Mouse (Mus musculus) cerebellum, adult 11-12 months (tissue): ENCODE data around the gene Ets2.
"Not testable (repeated sequence)": the region's sequence is repeated elsewhere in the genome, so short reads cannot be mapped to it uniquely, and the experiment has no call there.

ENCODE experiments used
- DNase-seq: peaks from one replicate; pipeline ENCODE4 v3.0.0; 2022

Ets2 gene

DNA sequence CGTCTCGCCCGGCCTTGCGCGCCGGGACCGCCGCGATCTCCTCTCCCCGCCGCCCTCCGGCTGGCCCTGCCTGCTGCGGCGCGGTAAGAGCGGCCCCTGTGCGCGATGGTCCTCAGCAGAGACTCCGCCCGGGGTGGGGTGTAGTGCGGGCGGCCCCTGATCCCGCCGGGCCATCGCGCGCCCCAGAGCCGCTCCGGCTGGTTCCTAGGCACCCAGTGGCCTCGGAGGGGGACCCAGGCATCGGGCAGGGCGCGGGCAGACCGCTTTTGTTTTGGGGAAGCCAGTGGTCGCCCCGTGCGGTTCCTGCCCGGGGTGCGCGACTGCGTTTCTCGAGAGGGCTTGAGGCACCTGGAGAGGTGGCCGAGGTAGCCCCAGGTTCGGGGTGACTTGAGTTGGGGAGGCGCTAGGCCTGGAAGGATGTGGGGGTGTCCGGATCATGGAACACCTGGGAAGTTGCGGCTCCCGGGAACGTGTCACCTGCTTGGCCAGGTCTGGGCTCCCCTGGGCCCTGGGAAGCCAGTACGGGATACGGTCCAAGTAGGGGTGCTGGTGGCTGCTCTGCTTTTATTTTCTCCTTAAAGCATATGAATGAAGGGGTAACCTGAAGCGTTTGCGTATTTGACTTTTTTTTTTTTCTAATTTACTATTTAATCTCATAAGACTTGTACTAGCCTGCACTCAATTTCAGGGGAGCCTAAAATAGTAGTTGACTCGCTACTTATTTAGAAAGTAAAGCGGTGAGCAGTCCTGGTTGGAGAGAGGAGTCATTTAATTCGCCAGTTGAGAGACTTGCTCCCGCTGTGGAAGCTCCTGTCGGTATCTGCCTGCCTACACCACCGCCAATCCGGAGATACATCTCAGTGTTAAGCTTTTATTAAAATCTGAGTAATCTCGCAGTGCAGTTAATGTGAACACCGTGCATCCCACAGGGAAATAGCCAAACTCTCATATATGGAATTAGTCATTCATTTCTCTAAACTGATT lies 979 bp downstream of the Ets2 start:
- peak; percentile 63 for DNase-seq

DNA sequence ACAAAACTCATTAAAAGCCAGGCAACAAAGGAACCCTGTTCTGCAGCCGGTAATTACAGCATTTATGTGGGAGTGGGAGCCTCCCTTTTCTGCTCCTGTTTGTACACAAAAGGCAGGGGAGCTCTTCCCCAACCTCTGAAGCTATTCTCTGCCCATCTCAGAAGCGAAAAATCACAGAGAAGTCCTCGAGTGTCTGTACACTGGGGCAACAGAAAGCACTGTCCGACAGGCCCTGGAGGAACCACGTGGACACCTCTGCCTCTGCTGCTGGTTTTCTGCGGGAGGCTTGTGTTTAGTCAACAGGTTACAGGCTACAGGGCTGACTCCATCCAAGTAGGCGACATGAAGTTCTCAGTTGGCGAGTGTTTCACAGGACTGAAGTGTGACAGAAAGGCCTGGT lies 2.1 kb downstream of the Ets2 start:
- DNase-seq = peak; percentile 20

DNA sequence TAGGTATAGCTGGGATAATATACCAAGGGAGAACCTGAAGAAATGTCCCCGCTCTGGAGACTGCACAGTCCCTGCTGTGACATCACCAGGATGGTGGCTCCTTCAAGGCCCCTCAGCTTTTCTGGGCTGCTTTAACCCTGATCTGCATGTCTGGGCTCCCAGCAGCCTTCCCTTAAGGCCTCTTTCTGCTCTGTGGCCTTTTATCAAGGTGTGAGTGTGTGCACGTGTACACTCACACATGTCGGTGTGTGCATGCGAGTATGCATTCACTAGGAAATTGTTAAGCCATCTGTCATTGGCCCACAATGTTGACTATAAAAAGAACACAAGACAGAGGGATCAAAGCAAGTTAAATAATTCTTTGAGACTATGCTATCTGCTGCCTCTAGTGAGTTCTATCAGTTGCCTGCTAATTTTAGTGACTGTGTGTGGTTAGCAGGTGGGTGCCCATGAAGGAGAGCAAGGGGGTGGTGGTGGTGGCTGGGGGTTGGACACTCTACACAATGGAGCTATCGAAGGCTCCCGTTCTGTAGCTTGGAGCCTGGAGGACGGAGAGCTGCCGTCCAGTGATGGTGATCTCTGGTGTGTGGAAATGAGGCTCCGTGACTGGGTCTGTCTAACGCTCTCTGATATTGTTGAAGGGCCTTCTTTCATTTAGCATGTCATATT lies 2.9 kb downstream of the Ets2 start:
- no peak for DNase-seq

DNA sequence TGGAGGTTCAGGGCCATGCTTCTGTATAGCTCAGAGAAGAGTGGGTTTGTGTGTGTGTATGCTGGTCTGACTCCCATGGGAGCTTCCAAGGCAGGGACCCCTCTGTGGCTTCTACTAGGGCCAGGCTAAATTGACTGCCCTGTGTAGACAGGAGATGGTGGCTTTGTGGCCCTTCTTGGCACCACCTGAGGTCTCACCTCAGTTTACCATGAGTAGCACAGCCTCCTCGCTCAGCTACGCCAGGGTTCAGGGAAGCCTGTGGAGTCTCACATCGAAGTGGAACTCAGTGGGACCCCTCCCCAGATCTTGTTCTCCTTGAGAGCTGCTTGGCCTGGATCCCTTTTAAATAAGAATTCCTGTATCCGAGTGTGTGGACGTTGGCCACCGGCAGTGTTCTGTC lies 3.9 kb downstream of the Ets2 start:
- no peak for DNase-seq

DNA sequence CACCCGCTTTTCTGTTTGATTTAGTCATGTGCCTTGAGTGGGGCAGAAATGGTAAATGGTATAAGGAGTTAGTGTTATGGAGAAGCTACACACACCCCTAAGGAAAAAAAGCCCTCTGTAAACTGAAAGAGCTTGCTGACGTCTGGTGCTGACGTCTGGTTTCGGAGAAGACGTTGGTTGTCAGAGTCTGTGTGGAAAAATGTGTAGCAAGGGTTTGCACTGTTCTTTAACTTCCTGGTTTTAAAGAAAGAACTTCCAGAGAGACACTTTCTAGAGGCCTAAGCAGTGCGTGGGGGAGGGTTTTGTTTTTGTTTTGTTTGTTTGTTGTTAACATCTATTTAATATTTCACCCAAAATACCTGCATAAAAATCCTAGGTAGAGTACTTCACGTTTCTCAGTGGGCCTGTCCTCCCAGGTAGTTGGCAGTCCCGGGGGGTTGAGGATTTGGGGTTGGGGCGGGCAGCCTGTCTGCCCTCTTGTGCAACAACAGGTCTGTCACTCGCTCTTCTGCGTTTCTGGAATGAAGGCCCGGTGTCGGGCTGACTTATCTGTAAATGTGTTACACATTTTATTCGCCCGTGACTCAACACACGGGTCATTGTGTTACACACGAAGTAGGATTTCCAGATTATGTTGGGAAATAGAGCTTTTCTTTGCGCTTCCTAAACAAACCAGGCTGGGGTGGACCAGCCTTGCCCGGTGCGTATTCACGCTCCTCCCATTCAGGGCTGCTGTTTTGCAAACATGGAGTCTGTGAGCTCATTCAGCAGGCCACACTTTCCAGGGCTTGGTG lies 6.5 kb downstream of the Ets2 start:
- DNase-seq = no peak

DNA sequence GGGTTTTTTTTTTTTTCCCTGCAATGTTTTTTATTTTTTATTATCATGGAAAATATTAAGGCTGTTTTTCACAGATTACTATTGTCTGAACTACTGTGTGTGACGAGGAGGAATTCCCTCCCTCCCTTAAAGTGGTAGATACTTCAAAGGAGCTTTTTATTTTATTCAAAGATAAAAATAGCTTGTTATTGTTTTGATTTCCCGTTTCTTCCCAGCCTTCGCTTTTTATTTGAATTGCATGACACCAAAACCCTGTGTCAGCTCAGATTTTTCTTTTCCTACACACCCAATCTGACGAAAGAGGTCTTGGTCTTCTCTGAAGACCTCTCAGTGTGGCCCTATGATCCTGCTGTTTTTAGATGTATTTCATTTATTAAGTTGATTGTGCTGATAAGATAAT lies 7.3 kb downstream of the Ets2 start:
- DNase-seq = no peak

DNA sequence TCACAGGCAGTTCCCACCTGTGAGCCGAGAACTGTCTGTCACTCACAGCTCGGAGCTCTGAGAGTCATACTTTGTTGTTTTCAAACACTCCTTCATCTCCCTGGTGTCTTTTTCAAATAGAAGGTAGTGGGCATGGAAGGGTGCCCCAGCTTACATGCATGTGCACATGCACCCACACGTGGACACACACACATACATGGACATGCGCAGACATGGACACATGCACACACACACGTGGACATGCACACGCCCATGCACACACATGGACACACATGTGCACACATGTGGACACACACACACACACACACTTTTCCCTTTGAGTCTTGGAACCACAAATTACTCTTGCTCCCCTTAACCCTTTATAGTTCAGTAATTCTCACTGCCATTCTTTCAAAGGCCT lies 8.3 kb downstream of the Ets2 start:
- no peak for DNase-seq

DNA sequence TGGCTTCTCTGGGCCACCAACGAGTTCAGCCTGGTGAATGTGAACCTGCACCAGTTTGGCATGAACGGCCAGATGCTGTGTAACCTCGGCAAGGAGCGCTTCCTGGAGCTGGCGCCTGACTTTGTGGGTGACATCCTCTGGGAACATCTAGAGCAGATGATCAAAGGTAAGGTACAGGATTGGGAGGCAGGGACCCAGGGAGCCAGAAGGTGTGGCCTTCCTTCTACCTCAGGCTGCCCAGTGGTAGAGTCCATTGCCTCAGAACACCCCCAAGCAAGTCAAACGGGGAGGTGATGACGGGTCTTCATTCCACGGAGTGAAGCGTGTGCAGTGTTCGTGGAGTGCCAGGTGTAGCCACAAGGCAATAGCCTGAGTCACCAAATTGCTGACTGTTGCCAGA lies 10.2 kb downstream of the Ets2 start:
- no peak for DNase-seq

DNA sequence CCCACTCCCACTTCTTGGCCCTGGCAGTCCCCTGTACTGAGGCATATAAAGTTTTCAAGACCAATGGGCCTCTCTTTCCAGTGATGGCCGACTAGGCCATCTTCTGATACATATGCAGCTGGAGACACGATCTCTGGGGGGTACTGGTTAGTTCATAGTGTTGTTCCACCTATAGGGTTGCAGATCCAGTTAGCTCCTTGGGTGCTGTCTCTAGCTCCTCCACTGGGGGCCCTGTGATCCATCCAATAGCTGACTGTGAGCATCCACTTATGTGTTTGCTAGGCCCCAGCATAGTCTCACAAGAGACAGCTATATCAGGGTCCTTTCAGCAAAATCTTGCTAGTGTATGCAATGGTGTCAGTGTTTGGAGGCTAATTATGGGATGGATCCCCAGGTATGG lies 11.2 kb downstream of the Ets2 start:
- not testable (repeated sequence) for DNase-seq

DNA sequence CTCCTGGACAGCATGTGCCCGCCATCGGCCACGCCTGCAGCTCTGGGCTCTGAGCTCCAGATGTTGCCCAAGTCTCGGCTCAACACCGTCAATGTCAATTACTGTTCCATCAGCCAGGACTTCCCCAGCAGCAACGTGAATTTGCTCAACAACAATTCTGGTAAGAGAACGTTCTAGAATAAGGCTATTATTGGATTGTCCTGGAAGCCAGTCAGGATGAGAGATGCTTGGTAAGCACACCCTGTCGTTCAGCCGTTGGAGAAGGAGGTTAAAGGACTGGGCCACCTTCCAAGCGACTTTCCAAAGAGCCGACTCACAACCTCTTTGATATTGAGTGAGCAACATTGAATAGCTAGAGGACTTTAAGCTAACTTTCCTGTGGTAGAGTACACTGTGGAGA lies 13.2 kb downstream of the Ets2 start:
- no peak for DNase-seq

DNA sequence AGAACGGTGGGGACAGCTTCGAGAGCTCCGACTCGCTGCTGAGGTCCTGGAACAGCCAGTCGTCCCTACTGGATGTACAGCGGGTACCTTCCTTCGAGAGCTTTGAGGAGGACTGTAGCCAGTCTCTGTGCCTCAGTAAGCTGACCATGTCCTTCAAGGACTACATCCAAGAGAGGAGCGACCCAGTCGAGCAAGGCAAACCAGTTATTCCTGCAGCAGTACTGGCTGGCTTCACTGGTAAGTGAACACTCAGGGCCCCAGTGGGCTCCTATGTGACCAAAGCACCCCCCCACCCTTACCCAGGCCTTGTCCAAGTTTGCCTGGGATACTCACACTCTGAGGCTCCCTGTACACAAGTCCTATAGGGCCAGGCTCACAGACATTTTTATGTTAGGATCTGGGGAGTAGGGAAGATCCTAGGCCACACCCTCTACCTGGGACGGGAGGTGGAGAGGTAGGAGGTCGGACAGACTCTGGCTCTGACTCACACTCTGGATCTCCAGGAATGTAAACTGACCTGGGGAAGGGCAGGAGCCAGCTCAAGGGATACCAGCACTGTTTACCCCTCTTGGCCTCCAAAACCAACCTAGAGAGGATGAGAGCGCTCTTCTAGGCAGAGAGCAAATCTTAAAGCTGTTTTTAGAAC lies 14.3 kb downstream of the Ets2 start:
- no peak for DNase-seq

DNA sequence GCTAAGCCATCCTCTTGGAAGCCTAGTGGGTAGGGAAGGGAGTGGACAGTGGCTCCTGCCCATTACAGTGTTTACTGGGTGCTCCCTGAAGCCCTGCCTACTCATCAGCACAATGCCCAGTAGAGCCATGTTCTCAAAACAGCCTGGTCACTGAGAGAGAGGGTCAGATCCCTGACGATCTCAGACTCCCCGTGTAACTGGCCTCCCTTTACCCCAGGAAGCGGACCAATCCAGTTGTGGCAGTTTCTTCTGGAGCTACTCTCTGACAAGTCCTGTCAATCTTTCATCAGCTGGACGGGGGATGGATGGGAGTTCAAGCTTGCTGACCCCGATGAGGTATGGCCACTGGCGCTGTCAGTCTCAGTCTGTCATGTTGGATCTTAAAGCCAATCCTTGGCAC lies 15.8 kb downstream of the Ets2 start:
- DNase-seq = no peak

DNA sequence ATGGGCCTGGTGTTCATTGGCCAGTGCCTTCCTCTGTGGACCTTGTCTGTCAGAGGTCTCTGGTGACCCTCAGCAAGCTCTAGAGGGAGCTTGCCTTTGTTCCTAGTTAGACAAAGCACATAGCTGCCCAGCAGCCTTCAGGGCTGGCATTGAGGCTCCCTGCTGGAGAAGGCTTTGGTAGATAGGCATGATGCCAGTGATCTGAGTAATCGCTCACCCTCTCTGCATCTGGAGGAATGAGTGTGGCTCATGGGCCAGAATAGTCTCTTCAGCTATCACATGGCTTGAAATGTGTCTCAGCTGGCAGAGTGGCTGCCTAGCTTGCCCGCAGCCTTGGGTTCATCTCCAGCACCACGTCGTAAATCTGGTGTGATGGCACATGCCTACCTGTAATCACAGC lies 16.2 kb downstream of the Ets2 start:
- DNase-seq = no peak

DNA sequence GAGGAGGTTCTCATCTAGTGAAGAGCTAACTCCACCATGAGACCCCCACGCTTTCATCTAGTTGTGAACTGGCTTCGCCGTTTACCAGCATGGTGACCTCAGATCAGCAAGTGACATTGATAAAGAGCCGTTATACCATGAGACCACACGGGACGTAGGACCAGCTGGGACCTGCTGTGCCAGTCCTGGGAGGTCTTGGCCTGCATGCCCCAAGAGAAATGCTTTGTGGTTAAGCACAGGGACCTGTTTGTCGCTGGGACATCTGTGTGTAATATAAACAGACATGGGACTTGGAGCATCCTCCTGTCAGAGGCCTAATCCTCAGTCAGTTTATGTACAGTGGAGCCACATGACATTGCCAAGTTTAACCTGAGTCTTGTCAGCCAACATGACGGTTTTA lies 18.7 kb downstream of the Ets2 start:
- no peak for DNase-seq

DNA sequence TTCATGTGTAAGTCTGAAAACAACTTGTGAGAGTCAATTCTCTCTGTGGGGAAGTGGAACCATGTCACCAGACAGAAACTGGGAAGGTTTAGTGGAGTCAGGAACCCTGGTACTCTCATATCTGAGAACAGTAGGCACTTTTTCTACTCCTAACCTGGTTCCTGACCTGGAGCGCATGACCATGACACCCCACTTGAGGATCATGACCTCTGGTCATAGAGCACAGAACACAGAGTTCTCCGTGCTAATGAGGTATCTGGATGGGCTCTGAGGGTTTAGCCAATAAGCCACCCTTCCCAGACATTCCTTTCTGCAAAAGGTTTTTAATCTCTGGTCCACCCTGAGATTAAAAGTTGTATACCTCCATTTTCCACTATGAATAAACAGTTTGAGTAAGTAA lies 22.4 kb downstream of the Ets2 start:
- DNase-seq = no peak

DNA sequence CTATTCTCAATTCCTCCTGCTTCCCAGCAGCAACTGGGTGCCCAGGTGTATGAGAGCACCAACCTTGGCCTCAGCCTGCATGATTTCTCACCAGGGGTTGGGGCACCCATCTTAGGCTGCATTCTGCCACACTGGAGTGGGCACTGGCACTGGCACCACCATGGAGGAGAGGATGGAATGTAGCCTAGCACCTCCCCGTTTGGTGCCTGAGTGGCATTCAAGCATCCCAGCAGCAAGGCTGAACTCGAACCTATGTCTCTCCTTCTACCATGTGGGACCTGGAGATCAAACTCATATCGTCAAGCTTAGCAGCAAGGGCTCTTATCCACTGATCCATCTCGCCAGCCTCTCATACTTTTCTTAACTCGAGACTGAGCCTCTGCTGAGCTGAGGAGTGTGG lies 22.9 kb downstream of the Ets2 start:
- DNase-seq = no peak

DNA sequence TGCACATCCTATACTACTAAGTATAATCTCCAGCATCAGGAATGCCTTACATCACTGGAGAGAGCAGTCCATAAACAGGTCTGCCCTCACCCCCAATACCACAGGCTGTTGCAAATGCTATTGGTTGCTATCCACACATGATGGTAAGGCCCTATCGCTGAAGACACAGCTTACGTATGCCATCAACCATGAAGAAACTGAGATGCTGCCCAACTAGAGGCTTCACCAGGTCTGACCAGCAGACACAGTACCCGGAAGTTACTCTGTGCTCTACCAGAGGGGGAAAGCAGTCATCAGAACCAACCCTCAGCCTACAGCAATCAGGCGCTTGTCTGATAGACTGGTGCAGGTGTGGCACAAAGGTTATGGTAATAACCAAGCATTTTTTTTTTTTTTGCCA lies 24.9 kb downstream of the Ets2 start:
- no peak for DNase-seq

DNA sequence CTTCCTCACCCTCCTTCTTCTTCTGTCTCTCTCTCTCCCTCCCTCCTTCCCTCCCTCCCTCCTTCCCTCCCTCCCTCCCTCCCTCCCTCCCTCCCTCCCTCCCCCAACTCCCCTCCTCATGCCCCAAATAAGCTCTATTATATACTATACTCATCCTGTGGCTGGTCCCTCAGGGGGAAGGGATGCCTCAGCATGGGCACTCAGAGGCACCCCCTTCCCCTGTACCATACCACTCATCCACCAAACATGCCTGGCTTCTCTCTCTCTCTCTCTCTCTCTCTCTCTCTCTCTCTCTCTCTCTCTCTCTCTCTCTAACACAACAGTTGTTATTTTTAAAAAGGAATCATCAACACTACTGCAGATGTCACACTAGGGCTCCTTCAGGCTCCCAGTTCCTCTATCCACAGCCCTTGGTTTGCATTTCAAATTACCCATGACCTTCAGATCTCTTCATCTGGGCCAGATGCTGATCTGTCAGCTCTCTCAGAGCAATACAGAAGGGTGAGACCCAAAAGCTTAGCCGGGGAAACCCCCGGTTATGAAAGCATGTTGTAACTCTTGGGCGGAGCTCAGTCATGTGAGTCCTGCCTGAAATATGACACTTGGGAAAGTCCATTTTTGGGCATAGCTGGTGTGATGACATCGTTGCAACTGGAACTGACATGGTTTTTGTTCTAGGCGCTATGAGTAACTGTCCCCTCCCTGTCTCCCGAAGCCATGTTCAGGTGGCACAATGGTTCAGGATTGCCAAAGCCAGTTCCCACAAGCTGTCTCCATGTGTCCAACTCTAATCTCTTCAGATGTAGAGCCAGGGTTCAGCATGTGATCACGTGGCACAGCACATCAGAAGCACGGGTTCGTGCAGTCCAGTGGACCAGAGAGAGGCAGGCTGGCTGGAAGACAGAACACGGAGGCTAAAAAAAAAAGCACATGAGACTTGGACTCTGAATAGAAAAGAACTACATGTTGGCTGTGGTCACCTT lies 26.9 kb downstream of the Ets2 start:
- no peak for DNase-seq

DNA sequence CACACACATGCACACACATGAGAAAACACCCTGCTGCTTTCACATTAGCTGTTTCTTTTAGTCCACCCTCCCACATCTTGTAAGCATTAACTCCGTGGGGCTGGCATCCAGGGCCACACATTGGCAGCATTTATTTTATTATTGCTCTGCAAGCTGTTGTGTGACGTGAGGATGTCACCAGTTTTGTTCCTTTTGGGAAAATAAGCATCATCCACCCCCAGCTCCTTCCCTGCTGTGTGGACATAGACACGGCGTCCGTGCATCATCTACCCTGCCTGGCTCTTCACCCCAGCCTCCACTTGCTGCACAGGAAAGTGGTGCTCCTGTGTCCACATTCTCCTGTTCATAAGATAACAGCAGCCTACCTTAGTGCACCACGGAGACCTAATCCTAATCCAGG lies 27.9 kb downstream of the Ets2 start:
- DNase-seq = no peak

DNA sequence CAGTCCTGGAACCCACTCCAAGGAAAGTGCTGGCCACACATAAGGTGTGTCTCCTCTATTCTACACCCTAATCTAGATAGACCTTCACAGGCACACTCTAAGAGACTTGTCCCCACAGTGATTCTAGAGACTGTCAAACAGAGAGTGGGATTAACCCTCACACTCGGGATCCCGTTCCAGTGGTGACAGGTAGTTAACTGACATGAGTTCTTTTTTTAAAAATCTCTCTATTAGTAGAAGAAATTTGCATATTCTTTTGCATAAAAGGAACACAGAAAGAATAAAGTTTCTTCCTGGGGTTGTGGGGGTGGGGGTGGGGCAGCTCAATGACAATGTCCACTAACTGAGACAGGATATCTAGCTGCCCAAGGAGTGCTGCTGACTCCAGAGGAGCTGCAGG lies 32.9 kb downstream of the Ets2 start:
- no peak for DNase-seq

DNA sequence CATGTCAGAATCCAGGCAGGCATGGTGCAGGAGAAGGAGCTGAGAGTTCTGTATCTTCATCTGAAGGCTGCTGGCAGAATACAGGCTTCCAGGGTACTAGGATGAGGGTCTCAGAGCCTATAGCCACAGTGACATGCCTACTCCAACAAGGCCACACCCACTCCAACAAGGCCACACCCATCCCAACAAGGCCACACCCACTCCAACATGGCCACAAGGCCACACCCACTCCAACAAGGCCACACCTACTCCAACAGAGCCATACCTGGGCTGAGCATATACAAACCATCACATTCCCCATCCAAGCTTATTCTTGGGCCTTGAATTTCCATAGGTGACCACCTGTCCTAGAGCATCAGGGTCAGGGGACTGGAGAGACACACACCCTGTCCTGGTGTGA lies 34.2 kb downstream of the Ets2 start:
- DNase-seq = no peak

DNA sequence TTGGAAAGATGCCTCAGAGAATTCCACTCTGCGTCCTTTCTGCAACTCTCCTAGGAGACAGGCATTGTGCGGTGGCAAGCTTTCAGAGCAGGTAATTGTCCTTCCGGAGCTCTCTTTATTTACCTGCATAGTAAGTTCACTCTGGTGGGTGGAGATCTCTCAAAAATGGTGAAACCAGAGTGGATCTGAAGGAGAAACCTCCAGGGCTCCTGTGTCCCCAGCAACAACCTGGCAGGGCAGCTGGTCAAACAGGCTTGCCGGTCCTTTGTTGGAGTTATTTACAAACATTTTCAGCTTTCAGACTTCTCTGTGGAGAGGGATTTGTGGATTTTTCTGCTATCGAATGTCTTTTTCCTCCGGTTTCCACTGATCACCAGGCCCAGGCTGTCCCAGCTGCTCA lies 34.6 kb downstream of the Ets2 start:
- DNase-seq = no peak
